Mouse (Mus musculus) lung, embryonic 15.5 days (tissue): Measurements from ENCODE around the gene Prr23a2. TPM values are rescaled to one million over a fixed set of nuclear protein-coding genes. Genes with fewer than 3 reads are reported as not detected.
"Not testable (repeated sequence)": the region's sequence is repeated elsewhere in the genome, so short reads cannot be mapped to it uniquely, and the experiment has no call there.

Experiments used
- ATAC-seq: fragments of 200-750 bp; cut with Nextera tagmentation; 2 replicates; pipeline ENCODE4 v1.8.0; 2017; ENCODE audit warnings: moderate number of reproducible peaks, borderline replicate concordance; ENCODE audit not compliant: low FRiP score, low TSS enrichment; ENCODE audit errors: extremely low read depth
- H3K27ac ChIP-seq: fragments of 300-500 bp; sonication (generic); 2 replicates; pipeline ENCODE4 v1.5.1; 2015; ENCODE audit warnings: moderate library complexity, mild to moderate bottlenecking, inconsistent platforms
- H3K27me3 ChIP-seq: fragments of 300-500 bp; sonication (generic); 2 replicates; pipeline ENCODE4 v1.6.1; 2015; ENCODE audit warnings: inconsistent platforms
- H3K36me3 ChIP-seq: fragments of 300-500 bp; sonication (generic); 2 replicates; pipeline ENCODE4 v1.6.1; 2015; ENCODE audit warnings: inconsistent platforms
- H3K4me1 ChIP-seq: fragments of 300-500 bp; sonication (generic); 2 replicates; pipeline ENCODE4 v1.6.1; 2015; ENCODE audit warnings: inconsistent platforms
- H3K4me2 ChIP-seq: fragments of 300-500 bp; sonication (generic); 2 replicates; pipeline ENCODE4 v1.6.1; 2015; ENCODE audit warnings: inconsistent platforms, mild to moderate bottlenecking, moderate library complexity
- H3K4me3 ChIP-seq: fragments of 300-500 bp; sonication (generic); 2 replicates; pipeline ENCODE4 v1.5.1; 2015; ENCODE audit warnings: mild to moderate bottlenecking, inconsistent platforms
- H3K9ac ChIP-seq: fragments of 300-500 bp; sonication (generic); 2 replicates; pipeline ENCODE4 v1.6.1; 2015; ENCODE audit warnings: inconsistent platforms
- H3K9me3 ChIP-seq: fragments of 300-500 bp; sonication (generic); 2 replicates; pipeline ENCODE4 v1.6.1; 2016; ENCODE audit warnings: inconsistent platforms
- WGBS: fragments of 180-500 bp; shearing (Covaris S2); methylation state at CpG from one replicate; pipeline ENCODE4 v1.1.7; 2015; 5-methylcytosine and 5-hydroxymethylcytosine counted together
- polyA plus RNA-seq: library from polyadenylated mRNA; unstranded; fragments of >200 nt; fragmentation: Nextera tagmentation; extraction: Ambion mirVana; gene quantifications from 2 replicates; pipeline ENCODE4 v1.2.1, GENCODE M21; 2015

Prr23a2 gene
- not detected in 2 replicates for polyA plus RNA-seq

GRCm38 (mm10) chr9:98856210-98856609 is at the start of gene Prr23a2:
Gene Prr23a2, plus strand, starts transcription at chr9:98856494.
- Histone ChIP-seq H3K27ac (no peak within 1 kb of the TSS), H3K9me3 (no peaks in the 10 kb centered on the region), H3K4me2 (no peak within 1 kb of the TSS), H3K4me1 (no peaks in the 10 kb centered on the region), H3K9ac (no peak within 1 kb of the TSS), H3K4me3 (no peak within 1 kb of the TSS), H3K36me3 (no peaks in the 10 kb centered on the region), H3K27me3 (no peaks in the 10 kb centered on the region)
- WGBS, result 63% methylated on average over 18 of the region's 18 CpGs
- 0 out of 2 replicates have a peak, but pooled peaks have one; percentile 27 for ATAC-seq

- Histone ChIP-seq H3K36me3 (no peaks in the 10 kb centered on the region), H3K9ac (no peak overlapping the region), H3K27ac (no peak overlapping the region), H3K4me1 (no peaks in the 10 kb centered on the region), H3K4me3 (no peak overlapping the region), H3K4me2 (no peak overlapping the region), H3K27me3 (no peaks in the 10 kb centered on the region), H3K9me3 (no peaks in the 10 kb centered on the region)
- 86% methylated on average over 8 of the region's 8 CpGs for WGBS
- ATAC-seq, result no peak
Observed at GRCm38 (mm10) chr9:98807631-98808030, 48.7 kb upstream of the Prr23a2 start.

GRCm38 (mm10) chr9:98809526-98809925 is 46.8 kb upstream of the Prr23a2 start:
- not testable (repeated sequence) for H3K9ac ChIP-seq, H3K27ac ChIP-seq, H3K4me3 ChIP-seq, ATAC-seq, H3K4me2 ChIP-seq, H3K36me3 ChIP-seq, H3K9me3 ChIP-seq, H3K4me1 ChIP-seq, H3K27me3 ChIP-seq
- WGBS, result 68% methylated on average over 2 of the region's 2 CpGs

GRCm38 (mm10) chr9:98816066-98816465 is 40.2 kb upstream of the Prr23a2 start:
- no peaks in the 10 kb centered on the region for H3K9me3 ChIP-seq
- no peak for ATAC-seq
- no peaks in the 10 kb centered on the region for H3K27me3 ChIP-seq
- no peaks in the 10 kb centered on the region for H3K36me3 ChIP-seq
- H3K4me2 ChIP-seq, result no peak overlapping the region
- no peaks in the 10 kb centered on the region for H3K4me1 ChIP-seq
- WGBS, result 60% methylated on average over 3 of the region's 3 CpGs
- H3K9ac ChIP-seq, result no peak overlapping the region
- H3K27ac ChIP-seq, result no peak overlapping the region
- no peak overlapping the region for H3K4me3 ChIP-seq

- 85% methylated on average over 7 of the region's 7 CpGs for WGBS
- Histone ChIP-seq H3K27me3 (no peaks in the 10 kb centered on the region), H3K27ac (no peak overlapping the region), H3K9ac (no peak overlapping the region), H3K4me1 (no peaks in the 10 kb centered on the region), H3K36me3 (no peaks in the 10 kb centered on the region), H3K4me2 (no peak overlapping the region), H3K9me3 (no peaks in the 10 kb centered on the region), H3K4me3 (no peak overlapping the region)
- ATAC-seq, result no peak
Observed at GRCm38 (mm10) chr9:98817592-98817991, 38.7 kb upstream of the Prr23a2 start.

- no peaks in the 10 kb centered on the region for H3K4me1 ChIP-seq
- no peak overlapping the region for H3K4me2 ChIP-seq
- 69% methylated on average over 5 of the region's 5 CpGs for WGBS
- H3K36me3 ChIP-seq, result no peaks in the 10 kb centered on the region
- peak; percentile 17; the same call in 1 of the 2 replicates for ATAC-seq
- H3K9me3 ChIP-seq, result no peaks in the 10 kb centered on the region
- no peaks in the 10 kb centered on the region for H3K27me3 ChIP-seq
- H3K4me3 ChIP-seq, result no peak overlapping the region
- no peak overlapping the region for H3K9ac ChIP-seq
- H3K27ac ChIP-seq, result no peak overlapping the region
Observed at GRCm38 (mm10) chr9:98818971-98819370, 37.3 kb upstream of the Prr23a2 start.

GRCm38 (mm10) chr9:98819481-98819880 is 36.8 kb upstream of the Prr23a2 start:
- ATAC-seq, result peak; percentile 46; the same call in 1 of the 2 replicates
- no peaks in the 10 kb centered on the region for H3K27me3 ChIP-seq
- H3K4me1 ChIP-seq, result no peaks in the 10 kb centered on the region
- WGBS, result 73% methylated on average over 2 of the region's 2 CpGs
- no peaks in the 10 kb centered on the region for H3K36me3 ChIP-seq
- H3K4me2 ChIP-seq, result no peak overlapping the region
- no peak overlapping the region for H3K4me3 ChIP-seq
- no peaks in the 10 kb centered on the region for H3K9me3 ChIP-seq
- no peak overlapping the region for H3K9ac ChIP-seq
- H3K27ac ChIP-seq, result no peak overlapping the region

- Histone ChIP-seq H3K36me3 (no peaks in the 10 kb centered on the region), H3K9me3 (no peaks in the 10 kb centered on the region), H3K4me2 (no peak overlapping the region), H3K4me1 (no peaks in the 10 kb centered on the region), H3K27ac (no peak overlapping the region), H3K4me3 (no peak overlapping the region), H3K27me3 (no peaks in the 10 kb centered on the region), H3K9ac (no peak overlapping the region)
- 87% methylated on average over 4 of the region's 4 CpGs for WGBS
- ATAC-seq, result no peak
Observed at GRCm38 (mm10) chr9:98820461-98820860, 35.8 kb upstream of the Prr23a2 start.

GRCm38 (mm10) chr9:98821067-98821466 is 35.2 kb upstream of the Prr23a2 start:
- no peaks in the 10 kb centered on the region for H3K9me3 ChIP-seq
- H3K27ac ChIP-seq, result no peak overlapping the region
- no peak overlapping the region for H3K4me2 ChIP-seq
- H3K4me1 ChIP-seq, result no peaks in the 10 kb centered on the region
- no peak overlapping the region for H3K4me3 ChIP-seq
- no peak for ATAC-seq
- H3K36me3 ChIP-seq, result no peaks in the 10 kb centered on the region
- H3K27me3 ChIP-seq, result no peaks in the 10 kb centered on the region
- no peak overlapping the region for H3K9ac ChIP-seq

GRCm38 (mm10) chr9:98823805-98824204 is 32.5 kb upstream of the Prr23a2 start:
- H3K4me2 ChIP-seq, result no peak overlapping the region
- no peaks in the 10 kb centered on the region for H3K9me3 ChIP-seq
- H3K36me3 ChIP-seq, result no peaks in the 10 kb centered on the region
- no peak for ATAC-seq
- H3K27ac ChIP-seq, result no peak overlapping the region
- no peaks in the 10 kb centered on the region for H3K27me3 ChIP-seq
- WGBS, result 83% methylated on average over 7 of the region's 7 CpGs
- no peak overlapping the region for H3K4me3 ChIP-seq
- no peaks in the 10 kb centered on the region for H3K4me1 ChIP-seq
- H3K9ac ChIP-seq, result no peak overlapping the region

- no peaks in the 10 kb centered on the region for H3K9me3 ChIP-seq
- no peak overlapping the region for H3K9ac ChIP-seq
- no peaks in the 10 kb centered on the region for H3K4me1 ChIP-seq
- no peaks in the 10 kb centered on the region for H3K27me3 ChIP-seq
- no peak overlapping the region for H3K4me3 ChIP-seq
- no peak overlapping the region for H3K4me2 ChIP-seq
- ATAC-seq, result no peak
- WGBS, result 36% methylated on average over 5 of the region's 5 CpGs
- no peak overlapping the region for H3K27ac ChIP-seq
- no peaks in the 10 kb centered on the region for H3K36me3 ChIP-seq
Observed at GRCm38 (mm10) chr9:98829508-98829907, 26.8 kb upstream of the Prr23a2 start.

GRCm38 (mm10) chr9:98837537-98838074 is 18.7 kb upstream of the Prr23a2 start:
- H3K4me3 ChIP-seq, result no peak overlapping the region
- H3K4me1 ChIP-seq, result no peaks in the 10 kb centered on the region
- no peak for ATAC-seq
- no peak overlapping the region for H3K9ac ChIP-seq
- 51% methylated on average over 7 of the region's 7 CpGs for WGBS
- H3K27ac ChIP-seq, result no peak overlapping the region
- H3K36me3 ChIP-seq, result no peaks in the 10 kb centered on the region
- H3K9me3 ChIP-seq, result no peaks in the 10 kb centered on the region
- H3K27me3 ChIP-seq, result no peaks in the 10 kb centered on the region
- no peak overlapping the region for H3K4me2 ChIP-seq

- H3K4me3 ChIP-seq, result no peak within 1 kb of the TSS
- H3K9ac ChIP-seq, result no peak within 1 kb of the TSS
- no peak for ATAC-seq
- H3K27me3 ChIP-seq, result no peaks in the 10 kb centered on the region
- no peaks in the 10 kb centered on the region for H3K4me1 ChIP-seq
- H3K9me3 ChIP-seq, result no peaks in the 10 kb centered on the region
- no peak within 1 kb of the TSS for H3K27ac ChIP-seq
- H3K36me3 ChIP-seq, result no peaks in the 10 kb centered on the region
- peak within 1 kb of the TSS; percentile 29; the same call in 1 of the 2 replicates for H3K4me2 ChIP-seq
- WGBS, result 49% methylated on average over 22 of the region's 22 CpGs
Observed at GRCm38 (mm10) chr9:98842117-98842516, 14.2 kb upstream of the Prr23a2 start, which contains the start of gene Prr23a1. Gene Prr23a1, plus strand, starts transcription at chr9:98842503.
